Mouse (Mus musculus) testis, adult 2 months (tissue): ENCODE measurements around the gene Popdc2.

Experiments used
- CTCF ChIP-seq: fragments of 200-500 bp; IDR thresholded peaks from 2 replicates; pipeline ENCODE4 v1.5.1; 2012; ENCODE audit warnings: low read depth, mild to moderate bottlenecking, inconsistent platforms, low read length, moderate library complexity; ENCODE audit not compliant: control insufficient read depth, insufficient read depth, insufficient replicate concordance
- POLR2A ChIP-seq: fragments of 200-500 bp; IDR thresholded peaks from 2 replicates; pipeline ENCODE4 v1.6.1; 2012; ENCODE audit warnings: low read depth, mild to moderate bottlenecking, inconsistent platforms, low read length, moderate library complexity; ENCODE audit not compliant: control insufficient read depth

DNA sequence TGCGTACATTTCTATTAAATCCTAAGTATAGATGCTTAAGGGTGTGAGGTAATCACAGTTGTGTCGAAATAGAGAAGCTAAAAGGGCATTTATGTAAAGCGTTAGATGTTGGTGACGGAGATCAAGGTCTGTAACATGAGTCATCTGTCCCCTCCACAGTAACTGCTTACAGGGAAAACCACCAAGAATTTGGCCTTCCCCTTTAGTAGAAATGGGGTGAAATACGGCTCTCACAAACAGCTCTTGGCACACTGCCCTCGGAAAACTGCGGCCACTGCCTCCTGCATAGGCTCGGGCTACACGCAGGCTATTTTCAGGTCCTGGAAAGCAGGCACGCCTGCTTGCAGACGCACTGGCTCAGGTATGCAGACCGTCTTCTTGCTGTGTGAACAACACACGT, 34.1 kb downstream of the Popdc2 start:
- TF ChIP-seq CTCF (no peak), POLR2A (no peak)
